Mouse (Mus musculus) pancreas, adult 10 weeks (tissue): Measurements from ENCODE around the gene Adgre4. TPM values are rescaled to one million over a fixed set of nuclear protein-coding genes. Genes with fewer than 3 reads are reported as not detected.

Experiments
- polyA plus RNA-seq: library from polyadenylated mRNA; stranded (reverse); fragments of 350-450 nt; fragmentation: Illumina TruSeq; extraction: RNeasy Lipid Tissue Mini Kit (QIAGEN cat#74804); gene quantifications from one replicate; pipeline ENCODE4 v1.2.3, GENCODE M21; 2015; ENCODE audit warnings: low read depth, low replicate concordance; ENCODE audit not compliant: insufficient read depth

Adgre4 gene
- polyA plus RNA-seq, result 0.54 TPM

DNA sequence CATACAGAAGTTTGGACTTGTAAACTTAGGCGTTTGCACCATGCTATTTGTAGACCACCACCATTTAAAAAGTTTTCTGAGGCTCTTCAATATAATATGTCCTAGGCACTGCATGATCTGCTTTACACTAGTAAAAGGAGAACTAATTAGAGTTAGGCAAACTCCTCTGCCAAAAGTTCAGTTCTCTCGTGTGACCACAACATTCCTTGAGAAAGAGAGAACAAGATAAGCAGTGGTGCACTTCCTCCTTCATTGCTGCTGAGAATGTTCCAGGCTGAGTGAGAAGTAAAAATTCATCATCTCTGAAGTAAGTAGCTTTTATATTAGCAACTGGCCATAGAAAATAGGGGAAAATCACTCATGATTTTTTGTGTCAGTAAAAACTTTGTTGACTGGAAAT, at the start of gene Adgre4:
Gene Adgre4 (plus strand): TSS at position 199 of the 400 bp plus-strand sequence.

GRCm38 (mm10) chr17:55711984-55712811, 37.6 kb upstream of the Adgre4 start, which contains the start of gene Pot1b:
Pot1b (minus strand) TSS chr17:55712628.

DNA sequence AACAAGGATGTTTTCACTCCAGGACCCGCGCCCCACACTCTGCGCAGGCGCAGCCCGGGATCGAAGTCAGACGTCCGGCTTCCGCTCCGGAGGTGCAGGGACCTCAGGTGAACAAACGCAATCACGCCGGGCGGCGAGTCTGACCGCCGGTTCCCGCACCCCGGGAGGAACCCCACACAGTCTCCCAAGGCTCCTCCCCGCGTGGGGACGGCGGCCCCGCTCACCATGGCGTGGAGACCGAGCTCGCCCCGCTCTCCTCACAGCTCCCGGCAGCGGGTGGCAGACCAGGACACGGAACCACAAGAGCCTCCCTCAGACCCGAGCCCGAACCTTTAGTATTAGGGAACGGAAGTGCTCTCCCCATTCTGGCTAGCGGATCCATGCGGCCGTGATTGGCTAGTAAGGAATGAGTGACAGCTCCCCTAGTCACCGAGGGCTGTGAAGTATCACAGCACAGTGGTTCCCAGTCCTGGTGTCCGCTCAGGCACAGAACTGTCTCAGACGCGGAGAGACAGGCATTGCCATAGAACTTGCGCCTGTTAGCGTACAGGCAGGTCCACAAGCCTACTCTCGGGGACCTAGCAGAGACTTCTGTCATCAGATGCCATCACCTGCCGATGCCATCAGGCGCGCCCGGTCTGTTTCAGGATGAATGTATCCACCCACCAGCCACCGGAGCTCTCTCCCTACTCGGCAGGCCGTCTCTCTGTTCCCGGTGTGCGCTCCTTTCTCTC, 129.0 kb downstream of the Adgre4 start, which contains the start of gene Zfp119a:
Gene Zfp119a (minus strand): TSS at position 295 of the 734 bp plus-strand sequence.

Other genes starting within 250 kb of the Adgre4 start
- not detected for gene Vmn2r118, start 124.8 kb upstream of the Adgre4 start, polyA plus RNA-seq
- gene Pot1b, start 37.4 kb upstream of the Adgre4 start, polyA plus RNA-seq, result 3.8 TPM
- gene Zfp119a, start 128.9 kb downstream of the Adgre4 start, polyA plus RNA-seq, result 2.2 TPM
- 2.6 TPM for gene Zfp959, start 142.1 kb downstream of the Adgre4 start, polyA plus RNA-seq
- gene Zfp119b, start 199.5 kb downstream of the Adgre4 start, polyA plus RNA-seq, result 1.7 TPM
- 1.3 TPM for gene Ebi3, start 202.7 kb downstream of the Adgre4 start, polyA plus RNA-seq
- gene Yju2, start 209.1 kb downstream of the Adgre4 start, polyA plus RNA-seq, result 2.3 TPM
- gene Shd, start 220.5 kb downstream of the Adgre4 start, polyA plus RNA-seq, result not detected
- gene Fsd1, start 236.5 kb downstream of the Adgre4 start, polyA plus RNA-seq, result not detected